Mouse (Mus musculus) myocyte (in vitro differentiated cells): ENCODE measurements around the gene Topbp1. TPM values are rescaled to one million over a fixed set of nuclear protein-coding genes. Genes with fewer than 3 reads are reported as not detected.
"Not testable (repeated sequence)": the region's sequence is repeated elsewhere in the genome, so short reads cannot be mapped to it uniquely, and the experiment has no call there.

Experiments
- H3K27me3 ChIP-seq: one replicate; pipeline ENCODE4 v1.6.1; 2011; ENCODE audit not compliant: control insufficient read depth, insufficient read depth, insufficient read length
- H3K36me3 ChIP-seq: one replicate; pipeline ENCODE4 v1.6.1; 2011; ENCODE audit not compliant: control insufficient read depth, insufficient read depth
- H3K4me2 ChIP-seq: one replicate; pipeline ENCODE4 v1.6.1; 2011; ENCODE audit warnings: low read depth, control low read depth
- H3K4me3 ChIP-seq: one replicate; pipeline ENCODE4 v1.5.1; 2011; ENCODE audit warnings: mild to moderate bottlenecking, control low read depth, moderate library complexity
- H3K79me2 ChIP-seq: one replicate; pipeline ENCODE4 v1.6.1; 2011; ENCODE audit not compliant: control insufficient read depth, insufficient read depth
- H3ac ChIP-seq: one replicate; pipeline ENCODE4 v1.6.1; 2011; ENCODE audit not compliant: control insufficient read depth, insufficient read length
- CEBPB ChIP-seq: IDR thresholded peaks from 2 replicates; pipeline ENCODE4 v1.6.1; 2011; ENCODE audit warnings: mild to moderate bottlenecking, moderate library complexity; ENCODE audit not compliant: poor library complexity, insufficient read depth, severe bottlenecking
- E2F4 ChIP-seq: IDR thresholded peaks from one replicate; pipeline ENCODE4 v1.6.1; 2011; ENCODE audit warnings: mild to moderate bottlenecking, control low read depth, moderate library complexity; ENCODE audit not compliant: insufficient read depth
- MAX ChIP-seq: IDR thresholded peaks from one replicate; pipeline ENCODE4 v1.6.1; 2011; ENCODE audit warnings: low read depth, mild to moderate bottlenecking, control low read depth
- MYOD1 ChIP-seq, 3 experiments: IDR thresholded peaks; one replicate each; pipeline ENCODE4 v1.6.1; 2011; ENCODE audit warnings: control low read depth in 2 of 3, low read depth in 2 of 3, mild to moderate bottlenecking in 2 of 3, moderate library complexity in 1 of 3; ENCODE audit not compliant: insufficient read length in 2 of 3, control insufficient read depth in 1 of 3
- MYOG ChIP-seq, 3 experiments: IDR thresholded peaks; one replicate each; pipeline ENCODE4 v1.6.1; 2011; ENCODE audit warnings: control low read depth in 2 of 3, low read depth in 2 of 3, mild to moderate bottlenecking in 2 of 3; ENCODE audit not compliant: insufficient read length in 2 of 3, control insufficient read depth in 1 of 3, insufficient read depth in 1 of 3
- POLR2A ChIP-seq: IDR thresholded peaks from one replicate; pipeline ENCODE4 v1.6.1; 2011; ENCODE audit warnings: low read depth, mild to moderate bottlenecking, control low read depth, moderate library complexity; ENCODE audit not compliant: insufficient read length
- POLR2AphosphoS2 ChIP-seq: IDR thresholded peaks from one replicate; pipeline ENCODE4 v1.6.1; 2011; ENCODE audit warnings: low read depth, control low read depth; ENCODE audit not compliant: insufficient read length
- REST ChIP-seq: IDR thresholded peaks from one replicate; pipeline ENCODE4 v1.6.1; 2011; ENCODE audit warnings: mild to moderate bottlenecking, control low read depth, moderate library complexity; ENCODE audit not compliant: insufficient read depth, insufficient read length
- SRF ChIP-seq: IDR thresholded peaks from one replicate; pipeline ENCODE4 v1.6.1; 2011; ENCODE audit warnings: low read depth; ENCODE audit not compliant: control insufficient read depth, insufficient read length
- TCF12 ChIP-seq: IDR thresholded peaks from one replicate; pipeline ENCODE4 v1.6.1; 2011; ENCODE audit warnings: mild to moderate bottlenecking, control low read depth; ENCODE audit not compliant: poor library complexity, insufficient read depth, severe bottlenecking
- TCF3 ChIP-seq: IDR thresholded peaks from one replicate; pipeline ENCODE4 v1.6.1; 2011; ENCODE audit warnings: low read depth, control low read depth; ENCODE audit not compliant: insufficient read length
- USF1 ChIP-seq: IDR thresholded peaks from one replicate; pipeline ENCODE4 v1.6.1; 2011; ENCODE audit warnings: low read depth, mild to moderate bottlenecking, control low read depth, moderate library complexity
- polyA plus RNA-seq: library from polyadenylated mRNA; unstranded; fragments of >200 nt; fragmentation: generic; extraction: Trizol; gene quantifications from one replicate; pipeline ENCODE4 v1.2.1, GENCODE M21; 2012; ENCODE audit warnings: missing spikeins

The Topbp1 gene
- polyA plus RNA-seq, 1 experiment = 8.4 TPM

GRCm38 (mm10) chr9:103336912-103337311 is 31.9 kb downstream of the Topbp1 start:
- no peak overlapping the region for H3K4me2 ChIP-seq
- no peaks in the 10 kb centered on the region for H3K79me2 ChIP-seq
- H3K36me3 ChIP-seq = peaks cover 29% of the 10 kb centered on the region
- H3K27me3 ChIP-seq = no peaks in the 10 kb centered on the region
- no peak for TF ChIP-seq USF1
- no peak for TF ChIP-seq E2F4
- TF ChIP-seq SRF = no peak
- no peak for TF ChIP-seq MYOD1 (IDR thresholded peaks at IDR 0.05; ENCODE audit: control insufficient read depth in 1 of 3, insufficient read length in 2 of 3, low read depth in 2 of 3)
- no peak overlapping the region for H3K4me3 ChIP-seq
- H3ac ChIP-seq = no peak overlapping the region

DNA sequence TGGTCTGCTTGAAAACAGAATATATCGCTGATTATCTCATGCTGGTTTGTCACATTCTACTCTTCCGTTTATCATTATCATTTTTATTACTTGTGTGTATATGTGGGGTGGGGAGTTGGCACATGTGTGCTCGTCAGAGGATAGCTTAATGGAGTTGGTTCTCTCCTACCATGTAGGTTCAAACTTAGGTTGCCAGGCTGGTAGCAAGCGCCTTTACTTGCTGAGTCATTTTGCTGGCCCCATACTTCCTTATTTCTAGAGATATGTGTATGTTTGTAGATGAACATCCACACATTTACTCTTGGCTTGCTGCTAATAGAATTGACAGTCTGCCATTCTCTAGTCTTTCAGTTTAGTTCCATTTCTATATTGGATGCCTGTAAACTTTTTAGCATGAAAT is 42.0 kb downstream of the Topbp1 start:
- Histone ChIP-seq H3ac (no peak overlapping the region), H3K4me2 (no peak overlapping the region), H3K36me3 (peaks cover 39% of the 10 kb centered on the region), H3K79me2 (no peaks in the 10 kb centered on the region), H3K27me3 (no peaks in the 10 kb centered on the region), H3K4me3 (no peak overlapping the region)
- TF ChIP-seq MAX (no peak), SRF (no peak), TCF12 (no peak), TCF3 (no peak), POLR2A (no peak), CEBPB (no peak), MYOG (IDR thresholded peaks at IDR 0.05; ENCODE audit: control insufficient read depth in 1 of 3, insufficient read depth in 1 of 3, insufficient read length in 2 of 3, low read depth in 2 of 3) (no peak), POLR2AphosphoS2 (no peak)

DNA sequence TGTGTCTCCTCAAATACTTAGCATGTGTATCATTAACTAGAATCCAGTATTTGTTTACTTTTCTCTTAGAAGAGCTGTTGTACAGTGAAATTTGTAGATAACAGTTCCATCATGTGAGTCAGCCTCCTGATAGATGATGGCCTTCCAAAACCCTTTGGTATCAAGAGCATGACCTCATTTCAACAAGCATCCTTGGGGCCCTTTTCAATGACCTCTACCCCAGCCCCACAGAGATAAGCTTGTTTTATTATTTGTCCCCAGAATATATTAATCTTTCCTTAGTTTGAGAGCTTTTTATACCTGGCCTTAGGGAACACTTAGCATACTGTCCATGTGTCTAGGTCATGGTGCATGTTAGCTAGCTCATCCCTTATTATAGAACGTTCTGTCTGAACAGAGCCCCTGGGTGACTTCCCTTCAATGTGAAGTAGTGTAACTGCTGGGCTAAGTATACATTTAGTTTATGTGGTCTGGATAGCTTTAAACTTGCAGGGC is 43.0 kb downstream of the Topbp1 start:
- no peak overlapping the region for H3ac ChIP-seq
- no peaks in the 10 kb centered on the region for H3K79me2 ChIP-seq
- H3K4me2 ChIP-seq = no peak overlapping the region
- TF ChIP-seq MYOD1 (IDR thresholded peaks at IDR 0.05; ENCODE audit: control insufficient read depth in 1 of 3, insufficient read length in 2 of 3, low read depth in 2 of 3) (no peak), E2F4 (no peak), TCF3 (no peak), MYOG (IDR thresholded peaks at IDR 0.05; ENCODE audit: control insufficient read depth in 1 of 3, insufficient read depth in 1 of 3, insufficient read length in 2 of 3, low read depth in 2 of 3) (no peak), USF1 (no peak), SRF (no peak), TCF12 (no peak), MAX (no peak), POLR2A (no peak), REST (no peak), POLR2AphosphoS2 (no peak), CEBPB (no peak)
- no peak overlapping the region for H3K4me3 ChIP-seq
- H3K36me3 ChIP-seq = peaks cover 33% of the 10 kb centered on the region
- no peaks in the 10 kb centered on the region for H3K27me3 ChIP-seq

GRCm38 (mm10) chr9:103348791-103349190 is 43.8 kb downstream of the Topbp1 start:
- no peaks in the 10 kb centered on the region for H3K27me3 ChIP-seq
- no peak overlapping the region for H3K4me3 ChIP-seq
- H3K79me2 ChIP-seq = no peaks in the 10 kb centered on the region
- H3K36me3 ChIP-seq = peaks cover 33% of the 10 kb centered on the region
- H3ac ChIP-seq = no peak overlapping the region
- TF ChIP-seq REST (no peak), MAX (no peak), POLR2AphosphoS2 (no peak), TCF12 (no peak), POLR2A (no peak), MYOG (IDR thresholded peaks at IDR 0.05; ENCODE audit: control insufficient read depth in 1 of 3, insufficient read depth in 1 of 3, insufficient read length in 2 of 3, low read depth in 2 of 3) (no peak), SRF (no peak), E2F4 (no peak), MYOD1 (IDR thresholded peaks at IDR 0.05; ENCODE audit: control insufficient read depth in 1 of 3, insufficient read length in 2 of 3, low read depth in 2 of 3) (no peak)
- H3K4me2 ChIP-seq = no peak overlapping the region

GRCm38 (mm10) chr9:103353500-103354260 is 48.7 kb downstream of the Topbp1 start:
- peaks cover 43% of the 10 kb centered on the region for H3K36me3 ChIP-seq
- not testable (repeated sequence) for H3K27me3 ChIP-seq, H3K4me3 ChIP-seq

More at GRCm38 (mm10) chr9:103353500-103354260, 48.7 kb downstream of the Topbp1 start:
- peaks cover 20% of the 10 kb centered on the region for H3K79me2 ChIP-seq
- not testable (repeated sequence) for H3ac ChIP-seq, H3K4me2 ChIP-seq
